Mouse (Mus musculus): ENCODE results near the gene Coro2b.

Coro2b gene

DNA sequence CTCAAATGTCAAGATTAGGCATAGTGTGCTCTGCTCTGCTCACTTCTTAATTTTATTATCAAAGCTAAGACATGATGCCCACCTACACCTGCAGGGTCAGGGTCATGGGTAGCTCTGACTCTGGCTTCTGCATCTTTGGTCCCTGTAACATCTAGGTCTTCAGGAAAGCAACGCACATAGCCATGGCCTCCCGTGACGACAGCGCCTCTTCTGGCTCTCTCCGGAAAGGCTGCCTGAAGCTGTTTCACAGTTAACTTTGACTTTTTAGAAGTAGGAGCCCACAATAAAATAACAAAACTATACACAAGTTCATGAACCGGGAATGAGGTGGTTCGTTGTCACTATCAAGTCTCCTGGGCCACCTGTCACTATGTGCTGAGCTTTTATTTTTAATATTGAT is 99.4 kb downstream of the Coro2b start:
- no peak for DNase-seq (ENCODE audit: low spot score)

DNA sequence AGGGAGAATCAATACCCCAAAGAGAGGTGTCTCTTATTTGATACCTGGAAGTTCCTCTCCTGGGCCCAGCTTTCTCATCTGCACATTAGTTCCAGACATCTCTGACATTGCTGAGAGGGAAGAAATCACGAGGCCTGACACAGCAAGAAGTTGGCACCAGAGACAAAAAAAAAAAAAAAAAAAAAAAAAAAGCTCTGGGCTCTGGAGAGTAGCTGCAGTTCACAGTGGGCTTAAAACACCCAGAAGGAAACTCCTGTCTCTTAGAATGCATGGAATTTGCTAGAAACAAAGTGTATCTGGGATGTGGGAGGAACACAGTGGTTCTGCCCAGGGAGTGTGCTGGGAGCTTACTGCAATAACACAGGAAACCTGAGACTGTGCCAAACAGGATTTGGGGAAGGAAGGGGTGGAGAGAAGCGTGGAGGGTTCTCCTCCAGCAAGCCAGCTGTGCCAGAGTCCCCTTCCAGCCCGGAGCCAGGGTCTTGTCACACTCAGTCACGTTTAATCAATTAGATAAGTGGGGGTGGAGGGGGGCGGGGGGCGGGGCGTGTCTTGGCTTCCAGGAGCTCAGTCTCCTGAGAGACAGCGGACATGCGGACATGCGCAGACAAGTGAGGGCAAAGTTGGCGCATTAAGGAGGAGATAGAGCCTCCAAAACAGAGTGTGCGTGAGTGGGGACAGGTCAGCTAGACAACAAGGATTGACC is 101.1 kb downstream of the Coro2b start:
- DNase-seq (ENCODE audit: low spot score): no peak

DNA sequence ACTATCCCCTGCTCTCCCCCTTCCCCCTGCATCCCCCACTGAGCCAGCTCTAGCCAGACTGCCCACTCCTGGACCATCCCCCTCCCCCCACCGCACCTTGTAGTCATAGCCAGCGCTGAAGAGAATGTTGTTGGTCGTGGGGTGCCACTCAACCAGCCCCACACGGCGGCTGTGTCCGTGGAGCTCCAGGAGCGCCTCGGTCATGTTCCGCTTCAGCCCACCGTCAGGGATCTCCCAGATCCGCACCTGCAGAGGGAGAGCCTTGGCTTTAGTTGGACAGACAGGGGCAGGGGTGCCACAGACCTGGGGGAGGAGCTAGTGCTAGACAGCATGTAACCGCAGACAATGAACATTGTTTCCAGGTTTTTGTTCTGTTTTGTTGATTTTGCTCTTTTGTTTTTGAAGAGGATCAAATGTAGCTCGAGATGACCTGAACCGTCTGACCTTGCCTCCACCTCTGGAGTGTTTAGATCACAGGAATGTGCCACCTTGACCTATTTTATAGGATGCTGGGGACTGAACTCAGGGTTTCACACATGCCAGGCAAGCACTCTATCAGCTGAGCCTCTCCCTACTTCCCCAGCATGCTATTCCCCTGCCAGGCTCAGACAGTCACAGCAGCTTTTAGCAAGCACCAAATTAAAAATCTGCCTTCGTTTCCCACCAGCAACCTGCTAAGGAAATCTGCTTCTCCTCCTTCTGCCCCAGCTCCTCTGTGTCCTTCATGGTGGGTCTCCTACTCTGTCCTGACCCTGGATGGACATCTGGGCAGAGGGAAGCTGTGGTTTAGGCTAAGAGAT is 104.4 kb downstream of the Coro2b start:
- no peak for DNase-seq (ENCODE audit: low spot score)

DNA sequence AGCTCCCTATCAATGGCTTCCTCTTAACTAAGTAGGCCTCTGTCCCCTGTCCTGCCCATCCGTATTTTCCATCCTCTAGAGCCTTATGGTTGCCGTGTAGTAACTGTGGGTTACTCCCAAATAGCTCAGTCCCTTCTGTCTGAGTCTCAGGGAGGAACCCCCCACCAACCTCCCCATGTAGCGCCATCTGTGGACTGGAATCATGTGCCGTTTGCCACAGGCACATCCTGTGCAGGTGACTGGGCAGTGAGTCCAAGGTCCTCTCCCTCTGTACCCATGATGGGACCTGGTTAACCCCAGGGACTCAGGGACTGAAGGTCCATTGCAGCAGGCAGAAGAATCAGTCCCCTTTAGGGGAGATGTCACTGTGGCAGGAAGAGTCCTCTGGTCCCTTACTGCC is 106.1 kb downstream of the Coro2b start:
- no peak for DNase-seq (ENCODE audit: low spot score)

GRCm38 (mm10) chr9:62427010-62427409 is 109.8 kb downstream of the Coro2b start:
- peak; percentile 34 for DNase-seq (ENCODE audit: low spot score)

- DNase-seq (ENCODE audit: low spot score): no peak
Observed at GRCm38 (mm10) chr9:62426531-62426930, 110.3 kb downstream of the Coro2b start.

DNA sequence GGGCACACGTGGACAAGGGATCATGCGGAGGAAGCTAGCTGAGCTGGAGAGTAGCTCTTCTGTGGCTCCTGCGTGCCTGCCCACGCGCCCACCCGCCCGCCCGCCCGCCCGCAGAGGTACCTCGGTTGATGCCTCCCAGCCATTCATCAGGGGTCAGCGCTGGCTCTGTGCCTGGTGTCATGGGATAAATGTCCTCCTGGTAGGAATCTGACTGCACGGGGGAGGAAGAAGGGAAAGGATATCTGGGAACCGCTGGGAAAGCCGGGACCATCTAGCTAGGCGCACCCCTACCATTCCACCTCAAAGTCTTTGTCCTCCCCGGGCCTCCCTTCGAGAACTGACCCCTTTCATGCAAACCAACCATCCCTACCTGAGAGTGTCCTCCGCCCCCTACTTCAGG is 110.8 kb downstream of the Coro2b start:
- DNase-seq (ENCODE audit: low spot score): no peak

GRCm38 (mm10) chr9:62425265-62425664 is 111.6 kb downstream of the Coro2b start:
- DNase-seq (ENCODE audit: low spot score): peak; percentile 65

DNA sequence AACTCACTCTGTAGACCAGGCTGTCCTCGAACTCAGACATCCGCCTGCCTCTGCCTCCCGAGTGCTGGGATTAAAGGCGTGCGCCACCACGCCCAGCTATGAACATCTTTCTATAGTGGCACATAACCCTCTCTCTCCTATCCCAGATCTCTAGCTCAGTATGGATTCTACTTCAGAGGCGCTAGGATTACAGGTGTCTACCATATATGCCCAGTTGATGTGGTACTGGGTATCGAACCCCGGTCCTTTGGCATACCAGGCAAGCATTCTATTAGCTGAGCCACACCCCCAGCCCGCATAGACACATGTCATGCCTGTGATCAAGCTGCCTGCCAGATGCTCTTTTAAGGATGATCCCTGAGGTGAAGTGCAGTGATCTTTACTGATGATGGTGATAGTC is 113.0 kb downstream of the Coro2b start:
- DNase-seq (ENCODE audit: low spot score): no peak

GRCm38 (mm10) chr9:62422926-62423325 is 113.9 kb downstream of the Coro2b start:
- DNase-seq (ENCODE audit: low spot score): no peak

GRCm38 (mm10) chr9:62421911-62422310 is 114.9 kb downstream of the Coro2b start:
- DNase-seq (ENCODE audit: low spot score): no peak

DNA sequence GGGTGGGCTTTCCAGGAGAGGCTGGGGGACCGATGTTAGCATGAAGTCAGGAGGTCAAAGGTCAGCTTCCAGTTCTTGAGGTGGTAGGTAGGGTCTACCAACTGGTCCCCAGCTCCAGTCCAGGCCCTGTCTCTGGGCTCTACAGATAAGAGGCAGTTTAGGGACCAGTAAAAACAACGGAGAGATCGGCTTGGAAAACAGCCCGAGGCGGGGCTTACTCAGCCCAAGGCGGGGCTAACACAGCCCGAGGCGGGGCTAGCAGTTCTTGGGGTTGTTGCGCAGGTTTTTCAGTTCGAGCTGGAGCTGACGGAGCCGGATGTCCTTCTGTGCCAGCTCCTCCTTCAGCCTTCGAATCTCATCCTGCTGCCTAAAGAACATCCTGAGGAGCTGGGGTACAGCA is 115.8 kb downstream of the Coro2b start:
- DNase-seq (ENCODE audit: low spot score): peak; percentile 77

- no peak for DNase-seq (ENCODE audit: low spot score)
Observed at GRCm38 (mm10) chr9:62420261-62420917, 116.5 kb downstream of the Coro2b start.

DNA sequence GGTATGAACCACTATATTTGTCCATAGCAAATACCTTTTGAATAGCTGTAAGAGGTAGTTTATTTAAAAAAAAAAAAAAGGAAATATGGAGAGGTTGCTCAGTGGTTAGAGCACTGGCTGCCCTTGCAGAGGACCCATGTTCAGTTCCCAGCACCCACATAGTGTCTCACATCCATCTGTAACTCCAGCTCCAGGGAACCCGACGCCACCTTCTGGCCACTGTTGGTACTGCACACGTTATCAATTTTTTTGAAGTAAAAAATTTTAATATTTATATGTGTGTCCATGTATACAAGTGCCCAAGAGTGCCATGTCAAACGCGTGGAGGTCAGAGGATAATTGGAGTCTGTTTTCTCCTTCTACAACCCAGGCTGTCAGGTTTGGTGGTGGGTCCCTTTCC is 118.1 kb downstream of the Coro2b start:
- DNase-seq (ENCODE audit: low spot score): no peak

DNA sequence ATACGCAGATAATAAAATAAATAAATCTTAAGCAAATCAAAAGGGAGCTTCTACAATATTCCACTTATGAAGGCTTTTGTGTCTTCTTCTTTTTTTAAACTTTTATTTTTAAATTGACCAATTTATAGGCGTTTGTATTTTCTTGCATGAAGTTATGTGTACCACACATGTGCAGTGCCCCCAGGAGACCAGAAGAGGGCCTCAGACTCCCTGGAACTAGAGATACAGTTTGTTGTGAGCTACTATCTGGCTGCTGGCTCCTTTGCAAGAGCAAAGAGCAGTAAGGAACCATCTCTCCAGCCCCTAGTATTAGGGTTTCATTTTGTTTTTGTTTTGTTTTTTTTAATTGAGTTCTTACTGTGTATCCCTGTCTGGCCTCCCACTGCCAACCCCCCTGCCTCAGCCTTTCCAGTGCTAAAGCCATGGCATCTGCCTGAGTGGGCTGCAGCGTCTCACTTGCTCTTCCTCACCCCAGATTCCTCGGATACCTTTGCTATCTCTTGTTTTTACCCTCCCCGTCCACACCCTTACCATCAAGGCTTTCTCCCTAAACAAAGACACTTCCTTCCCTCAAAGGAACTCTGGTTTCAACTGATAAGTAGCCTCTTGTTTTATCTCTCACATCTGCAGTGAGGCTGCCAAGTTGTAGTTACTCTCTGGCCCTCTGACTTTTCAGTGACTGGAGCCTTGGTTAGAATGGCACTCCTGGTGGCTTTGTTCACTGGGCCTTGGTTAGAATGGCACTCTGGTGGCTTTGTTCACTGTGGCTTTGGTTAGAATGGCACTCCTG is 129.3 kb downstream of the Coro2b start:
- DNase-seq (ENCODE audit: low spot score): no peak

DNA sequence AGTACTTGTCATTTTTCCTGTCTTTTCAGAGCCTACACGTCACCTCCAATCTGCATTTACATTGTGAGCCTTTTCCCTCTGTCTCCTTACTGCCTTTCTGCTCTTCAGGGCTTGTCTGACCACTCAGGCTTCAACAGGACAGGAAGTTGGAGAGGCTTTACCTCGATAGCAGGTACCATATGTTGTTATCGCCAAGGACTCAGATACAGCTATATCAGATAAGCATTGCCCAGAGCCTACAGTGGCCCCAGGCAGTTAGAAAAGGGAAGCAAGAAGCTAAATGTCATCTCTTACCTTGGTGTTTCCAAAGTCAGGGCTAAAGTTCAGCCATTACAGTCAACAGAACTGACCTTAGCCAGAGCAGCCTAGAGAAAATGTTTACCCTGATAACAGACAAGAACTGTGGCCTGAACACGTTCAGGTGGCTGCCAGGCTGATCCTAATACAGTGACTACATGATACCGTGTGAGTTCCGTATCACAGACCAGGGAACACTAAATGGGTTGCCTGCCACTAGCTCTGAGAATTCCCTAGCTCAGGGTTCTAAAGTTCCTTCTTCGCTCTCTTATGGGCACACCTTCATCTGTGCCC is 130.3 kb downstream of the Coro2b start:
- DNase-seq (ENCODE audit: low spot score): no peak

DNA sequence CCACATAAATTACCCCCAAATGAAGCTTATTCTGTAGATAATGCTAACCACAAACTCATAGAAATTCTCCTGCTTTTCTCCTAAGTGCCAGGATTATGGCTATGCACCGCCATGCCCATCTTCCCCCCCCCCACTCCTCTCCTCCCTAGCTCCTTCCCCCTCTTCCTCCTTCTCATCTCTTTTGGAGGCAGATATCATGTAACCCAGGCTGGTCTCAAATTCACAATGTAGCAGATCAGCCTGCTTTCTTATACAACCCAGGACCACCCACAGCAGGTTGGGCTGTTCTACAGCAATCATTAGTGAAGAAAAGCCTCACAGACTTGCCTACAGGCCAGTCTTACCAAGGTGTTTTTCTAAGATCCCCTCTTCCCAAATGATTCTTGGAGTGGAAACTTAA is 135.3 kb downstream of the Coro2b start:
- no peak for DNase-seq (ENCODE audit: low spot score)

GRCm38 (mm10) chr9:62400531-62401170 is 136.2 kb downstream of the Coro2b start:
- DNase-seq (ENCODE audit: low spot score): no peak

- no peak for DNase-seq (ENCODE audit: low spot score)
Observed at GRCm38 (mm10) chr9:62394163-62394562, 142.7 kb downstream of the Coro2b start.

DNA sequence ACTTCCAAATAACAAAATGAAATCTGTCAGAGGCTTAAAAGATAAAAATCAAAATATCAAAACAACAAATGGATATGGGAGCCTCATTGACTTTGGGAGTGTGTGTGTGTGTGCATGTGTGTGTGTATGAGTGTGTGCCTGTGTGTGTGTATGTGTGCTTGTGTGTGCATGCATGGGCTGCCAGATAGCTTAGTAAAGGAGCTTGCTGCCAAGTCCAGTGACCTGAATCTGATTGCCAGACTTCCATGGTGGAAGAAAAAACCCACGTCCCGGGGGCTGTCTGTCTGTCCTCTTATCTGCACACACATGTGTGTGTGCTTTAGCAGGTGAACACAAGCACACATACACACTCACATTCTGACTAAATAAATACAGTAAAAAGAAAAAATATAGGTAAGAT is 143.3 kb downstream of the Coro2b start:
- no peak for DNase-seq (ENCODE audit: low spot score)

GRCm38 (mm10) chr9:62389735-62390134 is 147.1 kb downstream of the Coro2b start:
- DNase-seq (ENCODE audit: low spot score): no peak
